Mouse (Mus musculus) liver, embryonic 14.5 days (tissue): ENCODE results near the gene Dcun1d5. TPM values are rescaled to one million over a fixed set of nuclear protein-coding genes. Genes with fewer than 3 reads are reported as not detected.

Experiments
- ATAC-seq: fragments of 200-750 bp; cut with Nextera tagmentation; 2 replicates; pipeline ENCODE4 v1.8.0; 2017; ENCODE audit warnings: moderate number of reproducible peaks, mild to moderate bottlenecking, moderate library complexity; ENCODE audit not compliant: insufficient read depth
- DNase-seq, 3 experiments: peaks; one replicate each; pipeline ENCODE4 v3.0.0-alpha.2; 2012 to 2013; ENCODE audit warnings: low read depth in 3 of 3, low spot score in 3 of 3
- H3K27ac ChIP-seq: fragments of 300-500 bp; sonication (generic); 2 replicates; pipeline ENCODE4 v1.5.1; 2014; ENCODE audit warnings: moderate library complexity, mild to moderate bottlenecking, control low read depth, inconsistent platforms
- H3K27me3 ChIP-seq: fragments of 300-500 bp; sonication (generic); 2 replicates; pipeline ENCODE4 v1.6.1; 2014; ENCODE audit warnings: mild to moderate bottlenecking, low read length, moderate library complexity; ENCODE audit not compliant: control insufficient read depth, insufficient read depth
- H3K36me3 ChIP-seq: fragments of 300-500 bp; sonication (generic); replicated peaks from 2 replicates; pipeline ENCODE4 v1.6.1; 2014; ENCODE audit warnings: low read depth; ENCODE audit not compliant: control insufficient read depth, insufficient read depth
- H3K4me1 ChIP-seq, 2 experiments: fragments of 200-500 bp in 1 of 2; fragments of 300-500 bp in 1 of 2; sonication (generic) in 1 of 2; replicated peaks; 2 replicates each; pipeline ENCODE4 v1.6.1; 2012 to 2014; ENCODE audit warnings: antibody characterized with exemption in 1 of 2, inconsistent platforms in 1 of 2, low read length in 1 of 2; ENCODE audit not compliant: control insufficient read depth in 2 of 2, insufficient read depth in 2 of 2
- H3K4me2 ChIP-seq: fragments of 300-500 bp; sonication (generic); 2 replicates; pipeline ENCODE4 v1.6.1; 2014; ENCODE audit warnings: low read depth, mild to moderate bottlenecking, control low read depth, moderate library complexity
- H3K4me3 ChIP-seq, 2 experiments: fragments of 200-500 bp in 1 of 2; fragments of 300-500 bp in 1 of 2; sonication (generic) in 1 of 2; 2 replicates each; pipeline ENCODE4 v1.5.1; 2012 to 2014; ENCODE audit warnings: low read depth in 2 of 2, low read length in 2 of 2, mild to moderate bottlenecking in 2 of 2, control low read depth in 1 of 2, inconsistent platforms in 1 of 2, moderate library complexity in 1 of 2; ENCODE audit not compliant: insufficient read depth in 1 of 2
- H3K9ac ChIP-seq: fragments of 300-500 bp; sonication (generic); replicated peaks from 2 replicates; pipeline ENCODE4 v1.6.1; 2014; ENCODE audit warnings: mild to moderate bottlenecking, control low read depth, moderate library complexity
- H3K9me3 ChIP-seq: fragments of 300-500 bp; sonication (generic); 2 replicates; pipeline ENCODE4 v1.6.1; 2016; ENCODE audit warnings: low read length, mixed read lengths; ENCODE audit not compliant: control insufficient read depth
- CTCF ChIP-seq: IDR thresholded peaks from 2 replicates; pipeline ENCODE4 v1.5.1; 2016; ENCODE audit warnings: antibody characterized with exemption, low read depth, control low read depth
- EP300 ChIP-seq: IDR thresholded peaks from 2 replicates; pipeline ENCODE4 v1.6.1; 2016; ENCODE audit warnings: antibody characterized with exemption, low read depth
- WGBS: fragments of 180-500 bp; shearing (Covaris S2); extraction: QIAGEN DNeasy Blood & Tissue Kit; methylation state at CpG from one replicate; pipeline ENCODE4 v1.1.7; 2014; ENCODE audit not compliant: insufficient replicate concordance; 5-methylcytosine and 5-hydroxymethylcytosine counted together
- polyA plus RNA-seq, 2 experiments: library from polyadenylated mRNA; depleted of rRNA in 1 of 2; stranded (reverse) in 1 of 2; unstranded in 1 of 2; fragments of >200 nt; fragmentation: Nextera tagmentation in 1 of 2; extraction: Ambion mirVana in 1 of 2; gene quantifications; 2 replicates each; pipeline versions ENCODE4 v1.2.1 to v1.2.3; 2012 to 2014

Dcun1d5 gene
- polyA plus RNA-seq, 2 experiments, result 29.9 to 74.2 TPM

DNA sequence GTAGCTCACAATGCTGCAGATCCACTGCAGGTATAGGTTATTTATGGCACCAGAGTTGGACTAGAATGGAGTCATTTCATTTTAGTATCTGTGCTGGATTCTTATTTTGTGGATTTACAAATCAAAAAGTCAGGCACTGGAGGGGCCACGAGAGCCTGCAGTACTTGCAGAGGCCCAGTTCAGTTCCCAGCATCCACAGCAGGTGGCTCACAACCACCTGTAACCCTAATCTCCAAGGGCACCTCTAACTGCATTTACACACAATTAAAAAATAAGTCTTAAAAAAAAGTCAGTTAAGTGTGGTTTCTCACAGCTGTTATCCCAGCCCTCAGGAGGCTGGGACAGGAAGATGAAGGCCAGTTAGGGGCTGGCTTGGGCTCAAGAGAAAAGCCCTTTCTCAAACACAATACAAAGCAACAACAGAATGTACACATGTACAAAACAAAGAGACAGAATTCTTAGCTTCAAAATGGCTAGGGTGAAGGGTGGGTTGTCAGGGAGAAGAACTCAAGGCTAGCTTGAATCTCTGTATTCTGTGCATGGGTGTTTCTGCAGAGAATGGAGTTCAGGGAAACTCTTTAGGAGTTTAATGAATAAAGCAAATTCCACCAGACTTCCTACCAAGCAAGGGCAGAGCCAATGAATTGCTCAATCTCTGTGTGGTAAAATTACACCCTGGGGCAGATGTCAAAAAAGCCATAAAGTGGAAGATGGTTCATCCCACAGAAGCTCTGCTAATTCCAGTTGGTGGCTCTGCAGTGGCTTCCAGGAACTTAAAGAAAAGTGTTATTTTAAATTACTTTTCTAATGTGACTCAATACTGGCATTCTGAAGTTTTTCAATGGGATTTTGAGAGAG lies 68.7 kb downstream of the Dcun1d5 start:
- H3K9ac ChIP-seq, result no peak overlapping the region
- ATAC-seq, result no peak
- TF ChIP-seq CTCF, result no peak
- no peak for TF ChIP-seq EP300
- no peak for DNase-seq
- no peak overlapping the region for H3K4me2 ChIP-seq
- no peak overlapping the region for H3K27ac ChIP-seq
- no peak overlapping the region for H3K4me3 ChIP-seq
- no peaks in the 10 kb centered on the region for H3K36me3 ChIP-seq
- H3K27me3 ChIP-seq, result no peaks in the 10 kb centered on the region
- WGBS, result 26% methylated on average over 1 of the region's 1 CpGs
- no peaks in the 10 kb centered on the region for H3K9me3 ChIP-seq
- H3K4me1 ChIP-seq, result no peaks in the 10 kb centered on the region

Other genes starting within 250 kb of the Dcun1d5 start
- gene Dync2h1, start 74 bp upstream of the Dcun1d5 start, polyA plus RNA-seq (2012; rRNA removed), result 0.31 and 0.46 TPM in 2 replicates
- gene Dync2h1, start 74 bp upstream of the Dcun1d5 start, polyA plus RNA-seq (2014; fragmentation: Nextera tagmentation; extraction: Ambion mirVana), result 1.8 TPM in 2 replicates
- gene Mmp13, start 88.0 kb downstream of the Dcun1d5 start, polyA plus RNA-seq (2012; rRNA removed), result 0.03 and 0.04 TPM in 2 replicates
- gene Mmp13, start 88.0 kb downstream of the Dcun1d5 start, polyA plus RNA-seq (2014; fragmentation: Nextera tagmentation; extraction: Ambion mirVana), result not detected in 2 replicates
- 0.05 and 0.06 TPM in 2 replicates for gene Mmp12, start 159.9 kb downstream of the Dcun1d5 start, polyA plus RNA-seq (2012; rRNA removed)
- not detected in 2 replicates for gene Mmp12, start 159.9 kb downstream of the Dcun1d5 start, polyA plus RNA-seq (2014; fragmentation: Nextera tagmentation; extraction: Ambion mirVana)
- gene Mmp1b, start 203.5 kb downstream of the Dcun1d5 start, polyA plus RNA-seq (2012; rRNA removed), result not detected in 2 replicates
- not detected in 2 replicates for gene Mmp1b, start 203.5 kb downstream of the Dcun1d5 start, polyA plus RNA-seq (2014; fragmentation: Nextera tagmentation; extraction: Ambion mirVana)